Mouse (Mus musculus) kidney, postnatal 25 days (tissue): Measurements from ENCODE around the gene Crebl2.

Source experiments
- DNase-seq, 2 experiments: peaks; one replicate each; pipeline ENCODE4 v3.0.0; 2021; ENCODE audit warnings: mixed read lengths in 2 of 2

Crebl2 gene

DNA sequence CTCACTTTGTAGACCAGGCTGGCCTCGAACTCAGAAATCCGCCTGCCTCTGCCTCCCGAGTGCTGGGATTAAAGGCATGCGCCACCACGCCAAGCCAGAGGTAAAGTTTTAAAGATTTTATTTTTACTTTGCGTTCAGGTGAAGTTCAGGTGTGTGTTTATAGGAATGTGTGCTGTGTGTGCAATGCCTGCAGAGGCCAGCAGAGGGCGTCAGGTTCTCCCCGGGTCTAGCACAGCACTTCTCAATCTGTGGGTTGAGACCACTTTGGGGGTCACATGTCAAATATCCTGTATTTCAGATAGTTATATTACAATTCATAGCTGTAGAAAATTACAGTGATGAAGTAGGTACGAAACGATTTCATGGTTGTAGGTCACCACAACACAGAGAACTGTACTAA is 7.1 kb upstream of the Crebl2 start:
- peak in 1 of 2 experiments; percentile 22 for DNase-seq

DNA sequence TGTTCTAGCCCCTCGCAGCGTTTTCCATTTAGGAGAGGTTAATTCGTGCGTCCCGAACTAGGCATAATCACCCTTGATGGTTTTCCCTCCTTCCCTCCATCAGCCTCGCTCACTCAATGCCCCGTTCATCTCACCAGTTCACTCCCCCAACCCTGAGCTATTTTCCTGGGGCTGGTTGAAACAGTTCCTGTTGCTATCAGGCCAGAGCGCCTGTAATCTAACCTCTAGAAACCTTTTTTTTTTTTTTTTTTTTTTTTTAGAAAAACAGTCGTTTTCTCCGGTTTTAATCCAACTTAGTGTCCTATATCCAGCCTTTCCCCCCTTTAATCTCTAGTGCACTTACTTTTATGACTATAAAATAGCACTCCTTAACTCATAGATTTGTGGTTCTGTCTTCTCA is 822 bp downstream of the Crebl2 start:
- DNase-seq = no peak

DNA sequence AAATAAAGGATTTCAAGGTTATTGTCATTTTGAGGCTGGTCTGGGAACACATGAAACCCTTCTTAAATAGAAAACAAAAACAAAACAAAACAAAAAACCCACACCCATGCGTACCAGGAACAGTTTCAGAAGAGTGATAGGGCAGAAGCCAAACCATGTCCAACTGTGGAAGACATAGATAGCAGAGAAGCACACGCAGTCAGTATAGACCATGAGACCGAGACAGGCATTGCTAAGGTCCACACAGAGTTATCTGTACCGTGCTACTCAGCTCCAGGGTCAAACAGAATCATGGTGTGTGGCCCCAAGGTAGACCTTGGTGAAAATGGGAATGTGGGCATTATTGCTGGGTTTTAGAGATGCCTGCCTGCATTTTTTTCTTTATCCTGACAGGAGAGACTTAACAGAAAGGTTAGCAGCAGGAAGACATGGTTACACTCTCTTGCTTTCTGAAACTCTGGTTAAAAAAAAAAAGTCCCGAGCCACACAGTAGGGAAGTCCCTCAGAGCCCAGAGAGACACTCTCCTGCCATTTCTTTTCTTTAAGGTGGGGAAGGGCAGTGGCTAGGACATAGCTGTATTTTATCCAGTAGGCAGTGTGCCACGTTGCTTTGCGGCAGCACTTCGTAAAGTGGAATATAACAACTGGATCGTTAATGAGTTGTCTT is 4.8 kb downstream of the Crebl2 start:
- no peak for DNase-seq

DNA sequence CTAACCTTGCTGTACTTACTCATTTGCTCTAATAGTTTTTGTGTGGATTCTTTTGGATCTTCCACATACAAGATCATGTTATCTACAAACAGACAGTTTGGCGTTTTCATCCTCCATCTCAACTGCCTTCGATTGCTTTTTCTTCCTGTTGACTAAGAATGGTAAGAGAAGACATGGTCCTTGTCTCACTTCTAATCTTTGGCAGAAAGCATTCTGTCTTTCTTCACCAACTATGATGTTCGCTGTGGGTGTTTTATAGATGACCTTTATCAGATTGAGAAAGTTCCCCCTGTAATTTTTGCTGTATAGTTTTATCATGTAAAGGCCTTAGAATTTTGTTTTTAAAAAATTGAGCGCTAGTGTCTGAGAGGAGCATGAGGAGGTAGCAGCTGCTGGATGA is 8.2 kb downstream of the Crebl2 start:
- no peak for DNase-seq

DNA sequence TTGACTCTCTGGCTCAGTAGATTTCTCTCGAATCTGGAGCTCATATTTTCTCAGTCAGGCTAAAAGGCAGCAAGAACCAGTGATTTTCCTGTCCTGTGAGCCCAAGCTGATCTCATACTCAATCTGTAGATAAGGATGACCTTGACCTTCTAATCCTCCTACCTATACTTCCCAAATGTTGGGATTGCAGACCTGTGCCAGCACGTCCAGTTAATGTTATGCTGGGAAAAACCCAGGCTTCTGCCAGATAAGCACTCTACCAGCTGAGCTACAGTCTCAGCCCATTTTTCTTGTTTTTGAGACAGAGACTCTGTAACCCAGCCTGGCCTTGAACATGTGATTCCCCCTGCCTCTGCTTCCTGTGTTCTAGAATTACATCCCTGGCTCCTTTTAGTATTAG is 10.4 kb downstream of the Crebl2 start:
- no peak for DNase-seq

DNA sequence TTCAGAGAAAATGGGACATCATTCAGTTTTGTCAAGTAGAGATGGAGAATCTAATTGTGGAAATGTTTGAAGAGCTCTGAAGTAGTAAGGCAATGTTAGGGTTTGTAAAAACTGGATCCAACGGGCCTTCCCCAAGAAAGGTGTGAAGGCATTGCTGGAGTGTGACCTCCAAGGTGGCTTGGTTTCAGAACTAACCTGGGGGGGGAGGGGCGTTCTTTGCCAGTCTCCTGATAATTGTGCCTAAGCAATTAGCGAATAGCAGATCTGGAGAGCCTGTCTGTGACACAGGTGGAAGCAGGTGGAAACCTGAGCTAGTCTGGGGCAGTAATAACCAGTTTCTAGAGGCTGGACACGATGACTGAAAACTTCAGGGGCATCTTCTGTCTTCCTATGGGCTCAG is 15.8 kb downstream of the Crebl2 start:
- peak; percentile 42 to 61 for DNase-seq

DNA sequence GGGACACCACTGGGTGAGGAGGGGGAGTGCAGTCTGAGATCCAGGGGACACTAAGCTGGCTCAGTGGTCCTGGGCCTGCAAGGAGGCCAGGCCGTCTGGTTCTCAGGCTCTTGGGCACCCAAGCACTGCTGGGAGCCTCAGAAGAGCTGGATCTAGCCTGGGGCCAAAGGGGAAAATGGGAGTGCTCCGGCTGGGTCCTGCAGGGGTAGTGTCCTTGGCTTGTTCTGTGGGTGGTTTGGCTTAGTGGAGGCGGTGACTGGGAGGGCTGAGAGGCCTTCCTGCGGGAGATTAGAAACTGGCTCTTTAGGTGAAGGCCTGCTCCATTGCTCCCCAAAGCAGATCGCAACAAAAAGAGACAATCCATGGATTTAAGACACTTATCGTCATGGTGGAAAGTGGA is 16.4 kb downstream of the Crebl2 start:
- peak in 1 of 2 experiments; percentile 28 for DNase-seq

DNA sequence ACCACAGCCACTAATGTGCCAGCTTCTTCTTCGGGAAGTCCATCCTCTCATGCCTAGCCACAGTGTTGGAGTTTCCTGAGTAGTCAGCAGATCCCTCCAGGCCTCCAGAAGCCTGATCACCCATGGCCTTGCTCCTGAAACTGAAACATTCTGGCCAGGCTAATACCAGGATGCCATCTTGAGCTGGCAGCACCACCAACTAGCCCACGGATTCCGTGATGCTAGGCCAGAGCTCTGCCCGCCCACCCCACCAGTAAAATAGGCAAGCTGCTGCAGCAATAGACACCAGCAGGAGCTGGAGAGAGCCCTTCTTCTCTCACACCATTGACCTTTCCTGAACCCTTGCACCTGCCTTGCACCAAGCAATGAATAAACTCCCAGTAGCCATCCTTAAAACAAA is 17.6 kb downstream of the Crebl2 start:
- no peak for DNase-seq

DNA sequence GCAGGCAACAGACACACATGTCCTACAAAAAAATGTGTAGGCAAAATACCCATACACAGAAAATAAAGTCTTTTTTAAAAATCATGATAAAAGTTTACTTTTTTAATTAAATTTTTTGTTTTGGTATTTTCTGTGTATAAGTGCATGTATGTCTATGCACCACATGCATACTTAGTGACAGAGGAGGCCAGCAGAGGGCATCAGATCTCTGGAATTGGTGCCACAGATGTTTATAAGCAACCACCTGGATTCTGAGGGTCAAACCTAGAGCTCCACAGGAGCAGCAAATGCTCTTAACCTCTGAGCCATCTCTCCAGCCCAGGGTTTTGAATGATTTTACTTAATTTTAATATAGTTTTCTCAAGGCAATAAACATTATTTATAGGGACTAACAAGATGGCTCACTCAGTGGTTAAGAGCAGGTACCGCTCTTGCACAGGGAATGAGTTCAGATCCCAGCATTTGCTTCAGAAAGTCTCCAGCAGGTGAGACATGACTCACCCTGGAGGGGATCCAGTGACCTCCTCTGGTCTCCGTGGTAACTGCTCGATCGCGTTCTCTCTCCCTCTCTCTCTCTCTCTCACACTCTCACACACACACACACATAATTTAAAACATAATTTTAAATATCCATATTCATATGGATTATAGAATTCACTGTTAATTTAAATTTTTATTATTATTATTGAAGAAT is 18.4 kb downstream of the Crebl2 start:
- DNase-seq = peak; percentile 62 to 77

DNA sequence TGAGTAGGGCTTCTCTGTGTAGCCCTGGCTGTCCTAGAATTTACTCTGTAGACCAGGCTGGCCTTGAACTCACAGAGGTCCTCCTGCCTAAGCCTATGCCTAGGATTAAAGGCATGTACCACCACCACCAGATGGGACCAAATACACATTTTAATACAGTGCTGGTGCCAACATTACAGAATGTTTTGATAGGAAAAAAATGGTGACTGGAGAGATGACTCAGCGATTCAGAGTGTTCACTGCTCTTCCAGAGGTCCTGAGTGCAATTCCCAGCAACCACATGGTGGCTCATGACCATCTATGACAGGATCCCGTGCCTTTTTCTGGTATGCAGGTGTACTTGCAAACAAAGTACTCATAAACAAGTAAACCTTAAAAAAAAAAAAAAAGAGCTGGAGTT is 19.5 kb downstream of the Crebl2 start:
- no peak for DNase-seq

DNA sequence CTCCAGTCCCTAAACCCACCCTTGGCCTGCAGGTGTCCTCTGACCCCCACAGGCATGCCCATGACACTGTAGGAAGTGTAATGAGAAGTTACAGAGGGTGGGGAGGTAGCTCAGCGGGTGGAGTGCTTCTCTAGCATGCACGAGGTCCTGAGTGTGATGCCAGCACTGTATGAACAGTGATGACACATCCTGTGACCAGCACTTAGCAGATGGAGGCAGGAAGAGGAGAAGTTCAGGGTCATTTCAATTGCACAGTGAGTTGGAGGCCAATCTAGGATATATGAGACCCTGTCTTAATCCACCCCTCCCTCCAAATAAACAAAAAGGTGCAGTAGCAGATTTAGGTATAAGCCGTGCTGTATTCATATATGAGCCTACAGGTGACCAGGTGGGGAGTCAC is 20.0 kb downstream of the Crebl2 start:
- DNase-seq = no peak

DNA sequence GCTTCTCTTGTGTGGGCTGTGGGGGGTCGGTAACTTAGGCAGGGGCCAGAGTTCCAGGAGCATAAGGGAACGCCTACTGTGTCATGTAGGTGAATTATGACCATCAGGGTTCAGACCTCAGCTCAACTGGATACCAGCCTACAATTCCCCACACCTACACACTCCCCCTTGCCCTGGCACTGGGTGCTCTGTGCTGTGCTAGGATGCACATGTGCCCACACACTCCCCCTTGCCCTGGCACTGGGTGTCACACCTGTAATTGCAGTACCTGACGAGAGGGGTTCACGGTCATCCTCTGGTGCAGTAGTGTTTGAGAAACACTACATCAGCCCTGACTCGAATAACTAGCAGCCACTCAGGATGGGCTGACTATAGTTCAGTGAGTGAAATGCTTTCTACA is 24.8 kb downstream of the Crebl2 start:
- DNase-seq = peak in 1 of 2 experiments; percentile 28

DNA sequence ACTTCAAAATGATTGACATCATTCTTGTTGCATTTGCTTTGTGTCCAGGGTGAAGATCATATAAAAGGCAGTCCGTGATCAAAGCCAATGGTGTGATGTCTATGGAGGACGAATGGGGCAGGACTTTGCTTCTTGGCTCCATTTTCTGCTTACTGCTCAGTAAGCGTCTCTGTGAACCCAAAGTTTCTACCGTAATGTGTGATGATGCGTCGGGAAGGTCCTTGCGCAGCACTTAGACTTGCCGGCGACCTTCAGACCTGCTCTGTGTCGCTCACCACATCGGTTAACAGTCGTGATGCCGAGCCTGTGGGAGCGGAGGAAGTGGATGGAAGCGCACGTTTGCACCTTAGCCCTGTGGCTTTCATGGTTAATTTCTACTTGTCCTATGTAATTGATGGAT is 26.0 kb downstream of the Crebl2 start:
- peak in 1 of 2 experiments; percentile 47 for DNase-seq

DNA sequence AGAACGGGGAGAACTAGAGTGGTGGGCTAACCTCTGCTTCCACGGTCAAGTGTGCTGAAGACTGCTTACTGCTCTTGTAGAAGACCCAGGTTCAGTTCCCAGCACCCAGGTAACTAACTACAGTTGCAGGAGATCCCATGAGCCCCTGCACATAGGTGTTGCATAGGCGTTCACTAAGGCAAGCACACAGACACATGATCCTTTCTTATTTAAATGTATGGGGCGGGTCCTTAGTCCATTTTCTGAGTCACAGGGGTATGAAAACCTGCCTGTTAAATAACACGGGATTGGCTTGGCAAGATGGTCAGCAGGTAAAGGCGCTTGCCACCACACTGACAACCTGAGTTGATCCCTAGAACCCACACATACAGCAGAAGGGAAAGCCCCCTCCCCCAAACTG is 29.1 kb downstream of the Crebl2 start:
- DNase-seq = no peak

DNA sequence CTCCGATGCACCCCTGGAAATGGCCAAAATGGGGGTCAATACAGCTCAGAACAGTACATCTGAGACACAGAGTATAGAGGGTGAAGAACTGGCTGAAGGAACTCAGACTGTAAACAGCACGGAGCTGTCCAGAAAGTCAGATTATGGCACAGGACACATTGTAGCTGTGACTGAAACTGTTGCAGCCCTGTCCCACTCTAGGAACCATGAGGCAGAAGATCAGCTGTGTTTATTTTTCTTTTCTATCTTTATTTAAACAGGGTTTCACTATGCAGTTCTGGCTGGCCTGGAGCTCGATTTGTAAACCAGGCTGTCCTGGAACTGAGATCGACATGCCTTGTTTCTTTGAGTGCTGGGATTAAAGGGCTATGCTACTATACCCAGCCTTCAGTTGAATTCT is 30.3 kb downstream of the Crebl2 start:
- DNase-seq = no peak

DNA sequence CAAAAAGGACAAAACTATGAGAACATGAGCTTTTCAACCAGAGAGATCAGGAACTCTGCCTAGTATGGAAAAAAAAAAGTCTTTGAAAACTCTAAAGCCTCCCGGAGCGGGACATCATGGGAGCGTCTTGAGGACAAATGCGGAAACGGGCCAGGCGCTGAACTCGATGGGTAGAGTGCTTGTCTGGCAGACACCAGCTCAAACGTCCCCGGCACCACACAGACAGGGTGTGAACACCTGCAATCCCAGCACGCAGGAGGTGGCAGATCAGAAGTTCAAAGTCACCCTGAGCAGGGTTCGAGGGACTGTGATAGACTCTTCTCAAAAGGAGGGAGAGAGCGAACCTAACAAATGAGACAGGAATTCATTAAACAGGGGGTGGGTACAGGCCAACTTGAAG is 31.4 kb downstream of the Crebl2 start:
- DNase-seq = peak in 1 of 2 experiments; percentile 33

DNA sequence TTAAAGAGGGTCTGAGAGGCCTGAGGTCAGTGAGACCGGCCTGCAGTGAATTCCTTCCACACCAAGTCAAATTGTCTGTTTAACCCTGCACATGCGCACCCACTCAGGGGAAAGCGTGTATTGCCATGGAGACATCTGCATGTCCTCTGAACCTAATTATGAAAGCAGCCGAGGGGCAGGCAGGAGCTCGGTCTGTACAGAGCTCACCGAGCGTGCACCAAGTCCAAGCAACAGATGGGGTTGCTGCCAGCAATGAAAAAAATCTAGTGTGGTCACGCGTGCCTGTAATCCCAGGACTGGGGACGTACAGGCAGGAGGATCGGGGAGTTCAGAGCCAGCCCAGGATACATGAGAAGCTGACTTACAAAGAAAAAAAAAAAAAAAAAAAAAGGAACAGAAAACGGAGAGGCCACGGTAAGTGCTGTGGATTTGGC is 32.7 kb downstream of the Crebl2 start:
- peak; percentile 71 to 90 for DNase-seq

DNA sequence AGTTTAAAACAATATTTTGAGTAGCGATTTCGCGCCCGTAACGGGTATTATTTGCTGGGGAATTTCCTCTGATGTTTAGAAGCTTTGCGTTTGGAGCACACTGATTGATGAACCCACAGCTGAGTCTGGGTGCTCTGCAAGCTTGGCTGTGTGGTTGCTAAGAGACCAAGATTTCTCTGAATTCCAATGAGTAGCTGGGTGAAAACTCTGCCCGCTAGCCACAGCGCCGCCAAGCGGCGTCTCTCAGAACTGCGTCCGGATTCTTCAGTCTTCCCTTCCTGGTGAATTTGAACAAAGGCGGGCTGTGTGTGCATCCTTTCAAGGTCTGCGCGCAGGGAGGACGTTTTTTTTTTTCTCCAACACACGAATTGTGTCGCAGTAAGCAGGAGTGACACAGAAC is 33.2 kb downstream of the Crebl2 start:
- peak; percentile 92 to 97 for DNase-seq

DNA sequence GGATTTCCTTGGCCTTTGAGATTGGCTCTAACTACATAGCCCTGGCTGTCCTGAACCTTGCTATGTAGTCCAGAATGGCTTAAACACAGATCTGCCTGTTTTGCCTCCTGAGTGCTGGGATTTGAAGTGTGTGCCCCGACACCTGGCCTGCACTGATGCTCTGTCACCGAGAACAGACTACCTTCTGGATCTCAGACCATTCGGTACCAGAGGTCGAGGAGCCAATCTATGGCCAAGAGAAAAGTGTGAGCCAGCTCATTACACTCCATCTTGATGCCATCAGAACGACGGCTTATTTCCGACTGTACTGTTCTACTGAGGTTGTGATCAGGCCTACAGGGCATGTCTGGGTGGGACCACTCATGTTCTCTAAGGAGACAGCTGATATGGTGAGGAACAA is 36.2 kb downstream of the Crebl2 start:
- DNase-seq = no peak

DNA sequence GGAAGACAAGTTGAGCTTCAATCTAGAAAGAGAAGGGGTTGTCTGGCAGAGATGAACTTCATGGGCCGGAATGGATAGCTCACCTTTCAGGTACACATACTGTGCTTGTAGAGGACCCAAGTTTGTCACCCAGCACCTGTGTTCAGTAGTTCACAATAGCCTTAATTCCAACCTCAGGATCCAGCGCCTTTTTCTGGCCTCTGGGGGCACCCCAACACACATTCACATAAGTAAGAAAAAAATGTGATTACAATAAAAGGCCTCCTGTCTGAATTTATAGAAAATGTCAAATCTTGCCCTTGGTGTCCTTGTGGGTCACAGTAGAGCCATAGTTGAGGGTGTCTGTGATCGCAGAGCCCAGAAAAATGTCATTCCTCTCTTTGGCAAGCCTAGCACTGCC is 37.4 kb downstream of the Crebl2 start:
- no peak for DNase-seq

DNA sequence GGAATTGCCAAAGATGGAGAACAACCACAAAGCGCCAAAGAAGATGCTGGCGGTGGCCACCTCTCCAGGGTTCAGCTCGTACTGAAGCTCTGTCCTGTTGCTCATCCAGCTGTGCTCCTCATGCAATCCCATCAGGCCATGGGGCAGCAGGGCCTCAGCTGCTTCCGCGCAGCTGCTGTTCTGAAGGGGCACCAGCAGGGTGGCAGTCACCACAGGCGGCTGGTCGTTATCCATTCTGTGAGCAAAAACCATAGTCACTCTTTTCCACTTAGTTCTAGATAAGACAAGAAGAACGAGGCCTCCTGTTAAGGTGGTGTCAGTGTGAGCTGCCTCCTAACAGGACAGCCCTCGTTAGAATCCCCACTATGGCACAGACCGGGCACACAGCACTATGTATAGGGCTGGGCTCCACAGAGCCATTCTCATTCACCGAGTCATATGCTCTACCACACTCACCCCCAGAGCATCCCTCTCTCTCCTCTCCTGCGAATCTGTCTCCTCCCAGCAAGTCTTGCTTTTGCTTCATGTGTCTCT is 40.3 kb downstream of the Crebl2 start:
- DNase-seq = peak in 1 of 2 experiments; percentile 22

DNA sequence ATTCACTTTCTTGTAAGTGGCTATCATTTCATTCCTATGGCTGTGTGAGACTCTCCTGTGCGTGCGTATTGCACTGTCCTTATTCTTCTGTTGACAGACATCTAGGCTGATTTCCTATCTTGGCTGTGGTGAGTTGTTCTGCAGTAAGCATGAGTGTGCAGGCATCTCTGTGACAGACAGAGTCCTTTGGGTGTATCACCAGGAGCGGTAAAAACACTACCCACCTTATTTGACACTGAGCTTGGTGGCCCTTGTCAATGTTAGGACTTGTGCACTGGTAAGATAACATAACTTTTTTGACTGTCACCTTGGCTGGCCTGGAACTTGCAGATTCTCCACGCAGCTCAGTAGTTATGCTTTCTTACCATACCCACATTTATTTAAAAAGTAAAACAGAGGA is 40.9 kb downstream of the Crebl2 start:
- DNase-seq = no peak

DNA sequence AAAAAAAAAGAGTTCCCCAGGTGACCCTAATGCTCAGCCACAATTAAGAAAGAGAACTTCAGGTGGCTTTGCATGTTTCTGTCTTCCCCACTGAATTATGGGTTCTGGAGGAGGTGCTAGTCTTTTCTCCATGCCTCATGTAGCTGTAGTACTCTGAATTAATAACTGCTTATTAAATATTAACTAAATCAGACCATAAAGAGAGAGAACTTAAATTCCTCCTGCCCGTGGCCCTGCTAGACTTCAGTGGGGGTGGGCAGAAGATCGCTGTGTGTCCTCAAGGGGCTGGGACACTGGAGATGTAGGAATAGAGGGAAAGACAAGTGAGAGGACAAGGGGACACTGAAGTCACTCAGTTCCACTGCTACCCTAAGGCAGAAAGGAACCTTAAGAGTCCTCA is 42.3 kb downstream of the Crebl2 start:
- peak; percentile 22 to 67 for DNase-seq

DNA sequence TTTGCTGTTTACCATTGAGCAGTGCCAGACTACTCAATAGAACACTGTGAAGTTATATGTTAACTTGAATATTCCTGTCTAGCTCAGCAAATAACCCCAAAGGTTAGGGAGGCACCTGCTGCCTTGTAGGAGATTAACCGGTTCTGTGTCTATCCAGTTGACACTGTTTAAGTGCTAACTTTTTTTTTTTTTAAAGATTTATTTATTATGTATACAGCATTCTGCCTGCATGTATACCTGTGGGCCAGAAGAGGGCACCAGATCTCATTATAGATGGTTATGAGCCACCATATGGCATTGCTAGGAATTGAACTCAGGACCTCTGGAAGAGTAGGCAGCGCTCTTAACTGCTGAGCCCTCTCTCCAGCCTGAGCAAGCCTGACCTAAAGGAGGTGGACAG is 43.1 kb downstream of the Crebl2 start:
- DNase-seq = peak; percentile 23 to 59
